Mouse (Mus musculus) kidney, adult 2 months (tissue): ENCODE measurements around the gene Dscam.

Source experiments
- CTCF ChIP-seq: fragments of 200-500 bp; conservative IDR thresholded peaks from 2 replicates; pipeline ENCODE4 v1.5.1; 2011; ENCODE audit warnings: low read depth, mild to moderate bottlenecking, control low read depth, low read length, moderate library complexity, mixed read lengths; ENCODE audit not compliant: insufficient read depth, insufficient read length
- POLR2A ChIP-seq: fragments of 200-500 bp; IDR thresholded peaks from one replicate; pipeline ENCODE4 v1.6.1; 2011; ENCODE audit warnings: low read depth, low read length, control low read depth

- TF ChIP-seq CTCF (no peak), POLR2A (no peak)
These were observed 168.4 kb downstream of the Dscam start for GRCm38 (mm10) chr16:97002189-97002588.
